Mouse (Mus musculus): Measurements from ENCODE around the gene Olfr1105.

- TF ChIP-seq CTCF (IDR thresholded peaks at IDR 0.05; ENCODE audit: borderline replicate concordance, insufficient read depth, low read length) (no peak), POLR2A (IDR thresholded peaks at IDR 0.05; ENCODE audit: low read depth, low read length) (no peak)
These were observed 45.2 kb downstream of the Olfr1105 start, which contains the start of gene Olfr1101 for GRCm38 (mm10) chr2:86991121-86991520.

Data from embryonic fibroblast, embryonic 13.5 days (primary cell).